Mouse (Mus musculus): ENCODE results near the gene Nxpe4. TPM values are rescaled to one million over a fixed set of nuclear protein-coding genes. Genes with fewer than 3 reads are reported as not detected.
"Not testable (repeated sequence)": the region's sequence is repeated elsewhere in the genome, so short reads cannot be mapped to it uniquely, and the experiment has no call there.

Nxpe4 gene
- polyA plus RNA-seq, 1 experiment from 2014 or later, result 2.8 TPM

- H3K4me1 ChIP-seq (replicated peaks), result no peaks in the 10 kb centered on the region
- no peaks in the 10 kb centered on the region for H3K9me3 ChIP-seq (replicated peaks)
These were observed 251.8 kb downstream of the Nxpe4 start for GRCm38 (mm10) chr9:48413591-48413990.

GRCm38 (mm10) chr9:48417366-48417765, 255.5 kb downstream of the Nxpe4 start:
- WGBS, result 80% methylated on average over 8 of the region's 8 CpGs

More at GRCm38 (mm10) chr9:48413591-48413990, 251.8 kb downstream of the Nxpe4 start:
- Histone ChIP-seq H3K27ac (ENCODE audit: poor library complexity, severe bottlenecking) (no peak overlapping the region), H3K27me3 (replicated peaks) (no peaks in the 10 kb centered on the region), H3K36me3 (no peaks in the 10 kb centered on the region), H3K4me3 (no peak overlapping the region), H3K9ac (no peak overlapping the region), H3K4me2 (no peak overlapping the region)
- WGBS, result 83% methylated on average over 2 of the region's 2 CpGs
- no peak for ATAC-seq (ENCODE audit: insufficient number of reproducible peaks, low FRiP score)

GRCm38 (mm10) chr9:48417994-48418393, 256.2 kb downstream of the Nxpe4 start:
- H3K4me2 ChIP-seq, result no peak overlapping the region
- WGBS, result 71% methylated on average over 3 of the region's 3 CpGs
- H3K4me1 ChIP-seq (replicated peaks), result no peaks in the 10 kb centered on the region
- ATAC-seq (ENCODE audit: insufficient number of reproducible peaks, low FRiP score), result no peak
- H3K9me3 ChIP-seq (replicated peaks), result no peaks in the 10 kb centered on the region
- no peaks in the 10 kb centered on the region for H3K36me3 ChIP-seq
- no peaks in the 10 kb centered on the region for H3K27me3 ChIP-seq (replicated peaks)
- no peak overlapping the region for H3K9ac ChIP-seq
- H3K4me3 ChIP-seq, result no peak overlapping the region
- no peak overlapping the region for H3K27ac ChIP-seq (ENCODE audit: poor library complexity, severe bottlenecking)

More at GRCm38 (mm10) chr9:48417366-48417765, 255.5 kb downstream of the Nxpe4 start:
- not testable (repeated sequence) for H3K9ac ChIP-seq; H3K27me3 ChIP-seq (replicated peaks); H3K4me1 ChIP-seq (replicated peaks); H3K9me3 ChIP-seq (replicated peaks); H3K4me3 ChIP-seq; H3K4me2 ChIP-seq; H3K36me3 ChIP-seq; ATAC-seq (ENCODE audit: insufficient number of reproducible peaks, low FRiP score); H3K27ac ChIP-seq (ENCODE audit: poor library complexity, severe bottlenecking)

GRCm38 (mm10) chr9:48418397-48418796, 256.6 kb downstream of the Nxpe4 start:
- Histone ChIP-seq H3K4me3 (no peak overlapping the region), H3K27me3 (replicated peaks) (no peaks in the 10 kb centered on the region), H3K9ac (no peak overlapping the region), H3K4me1 (replicated peaks) (no peaks in the 10 kb centered on the region), H3K4me2 (no peak overlapping the region), H3K27ac (ENCODE audit: poor library complexity, severe bottlenecking) (no peak overlapping the region), H3K9me3 (replicated peaks) (no peaks in the 10 kb centered on the region), H3K36me3 (no peaks in the 10 kb centered on the region)
- ATAC-seq (ENCODE audit: insufficient number of reproducible peaks, low FRiP score), result no peak
- WGBS, result 74% methylated on average over 2 of the region's 2 CpGs

- Histone ChIP-seq H3K9ac (no peak overlapping the region), H3K9me3 (replicated peaks) (no peaks in the 10 kb centered on the region), H3K4me3 (no peak overlapping the region), H3K36me3 (no peaks in the 10 kb centered on the region), H3K27me3 (replicated peaks) (no peaks in the 10 kb centered on the region), H3K4me2 (no peak overlapping the region), H3K4me1 (replicated peaks) (no peaks in the 10 kb centered on the region), H3K27ac (ENCODE audit: poor library complexity, severe bottlenecking) (no peak overlapping the region)
- no peak for ATAC-seq (ENCODE audit: insufficient number of reproducible peaks, low FRiP score)
- WGBS, result 56% methylated on average over 8 of the region's 8 CpGs
These were observed 257.0 kb downstream of the Nxpe4 start for GRCm38 (mm10) chr9:48418829-48419228.

GRCm38 (mm10) chr9:48420437-48420836, 258.6 kb downstream of the Nxpe4 start:
- Histone ChIP-seq H3K4me2 (no peak overlapping the region), H3K9ac (no peak overlapping the region), H3K4me1 (replicated peaks) (no peaks in the 10 kb centered on the region), H3K36me3 (no peaks in the 10 kb centered on the region), H3K27me3 (replicated peaks) (no peaks in the 10 kb centered on the region), H3K9me3 (replicated peaks) (no peaks in the 10 kb centered on the region), H3K4me3 (no peak overlapping the region), H3K27ac (ENCODE audit: poor library complexity, severe bottlenecking) (no peak overlapping the region)
- ATAC-seq (ENCODE audit: insufficient number of reproducible peaks, low FRiP score), result no peak
- 72% methylated on average over 7 of the region's 7 CpGs for WGBS

GRCm38 (mm10) chr9:48421029-48421428, 259.2 kb downstream of the Nxpe4 start:
- no peaks in the 10 kb centered on the region for H3K9me3 ChIP-seq (replicated peaks)
- no peak for ATAC-seq (ENCODE audit: insufficient number of reproducible peaks, low FRiP score)
- H3K4me1 ChIP-seq (replicated peaks), result no peaks in the 10 kb centered on the region
- H3K9ac ChIP-seq, result no peak overlapping the region
- no peak overlapping the region for H3K4me3 ChIP-seq
- H3K27ac ChIP-seq (ENCODE audit: poor library complexity, severe bottlenecking), result no peak overlapping the region
- no peaks in the 10 kb centered on the region for H3K36me3 ChIP-seq
- no peak overlapping the region for H3K4me2 ChIP-seq
- H3K27me3 ChIP-seq (replicated peaks), result no peaks in the 10 kb centered on the region
- 60% methylated on average over 2 of the region's 2 CpGs for WGBS

- no peak overlapping the region for H3K9ac ChIP-seq
- WGBS, result 72% methylated on average over 2 of the region's 2 CpGs
- no peak overlapping the region for H3K4me3 ChIP-seq
- H3K4me2 ChIP-seq, result no peak overlapping the region
- no peak for ATAC-seq (ENCODE audit: insufficient number of reproducible peaks, low FRiP score)
- H3K36me3 ChIP-seq, result no peaks in the 10 kb centered on the region
- H3K9me3 ChIP-seq (replicated peaks), result no peaks in the 10 kb centered on the region
- H3K27ac ChIP-seq (ENCODE audit: poor library complexity, severe bottlenecking), result no peak overlapping the region
- no peaks in the 10 kb centered on the region for H3K27me3 ChIP-seq (replicated peaks)
- no peaks in the 10 kb centered on the region for H3K4me1 ChIP-seq (replicated peaks)
These were observed 259.7 kb downstream of the Nxpe4 start for GRCm38 (mm10) chr9:48421561-48421960.

- Histone ChIP-seq H3K27ac (ENCODE audit: poor library complexity, severe bottlenecking) (no peak overlapping the region), H3K9ac (no peak overlapping the region)
These were observed 260.6 kb downstream of the Nxpe4 start for GRCm38 (mm10) chr9:48422382-48422781.

GRCm38 (mm10) chr9:48423256-48423655, 261.4 kb downstream of the Nxpe4 start:
- no peaks in the 10 kb centered on the region for H3K27me3 ChIP-seq (replicated peaks)
- no peak overlapping the region for H3K4me3 ChIP-seq
- no peaks in the 10 kb centered on the region for H3K4me1 ChIP-seq (replicated peaks)
- no peak overlapping the region for H3K4me2 ChIP-seq
- no peaks in the 10 kb centered on the region for H3K9me3 ChIP-seq (replicated peaks)
- H3K36me3 ChIP-seq, result no peaks in the 10 kb centered on the region
- WGBS, result 32% methylated on average over 1 of the region's 1 CpGs
- no peak for ATAC-seq (ENCODE audit: insufficient number of reproducible peaks, low FRiP score)
- H3K9ac ChIP-seq, result no peak overlapping the region
- no peak overlapping the region for H3K27ac ChIP-seq (ENCODE audit: poor library complexity, severe bottlenecking)

More at GRCm38 (mm10) chr9:48422382-48422781, 260.6 kb downstream of the Nxpe4 start:
- Histone ChIP-seq H3K4me3 (no peak overlapping the region), H3K9me3 (replicated peaks) (no peaks in the 10 kb centered on the region), H3K4me1 (replicated peaks) (no peaks in the 10 kb centered on the region), H3K27me3 (replicated peaks) (no peaks in the 10 kb centered on the region), H3K36me3 (no peaks in the 10 kb centered on the region), H3K4me2 (no peak overlapping the region)
- 80% methylated on average over 8 of the region's 8 CpGs for WGBS
- ATAC-seq (ENCODE audit: insufficient number of reproducible peaks, low FRiP score), result no peak

GRCm38 (mm10) chr9:48427176-48427575, 265.4 kb downstream of the Nxpe4 start:
- no peaks in the 10 kb centered on the region for H3K9me3 ChIP-seq (replicated peaks)
- H3K9ac ChIP-seq, result no peak overlapping the region
- no peak overlapping the region for H3K4me3 ChIP-seq
- H3K4me1 ChIP-seq (replicated peaks), result no peaks in the 10 kb centered on the region
- H3K27ac ChIP-seq (ENCODE audit: poor library complexity, severe bottlenecking), result no peak overlapping the region
- H3K36me3 ChIP-seq, result no peaks in the 10 kb centered on the region
- H3K27me3 ChIP-seq (replicated peaks), result no peaks in the 10 kb centered on the region
- 77% methylated on average over 7 of the region's 7 CpGs for WGBS
- H3K4me2 ChIP-seq, result no peak overlapping the region
- ATAC-seq (ENCODE audit: insufficient number of reproducible peaks, low FRiP score), result no peak

GRCm38 (mm10) chr9:48432449-48432848, 270.6 kb downstream of the Nxpe4 start:
- 79% methylated on average over 8 of the region's 8 CpGs for WGBS
- H3K9ac ChIP-seq, result no peak overlapping the region
- H3K27me3 ChIP-seq (replicated peaks), result no peaks in the 10 kb centered on the region
- H3K4me1 ChIP-seq (replicated peaks), result no peaks in the 10 kb centered on the region
- no peak overlapping the region for H3K4me3 ChIP-seq
- no peaks in the 10 kb centered on the region for H3K36me3 ChIP-seq
- no peak overlapping the region for H3K4me2 ChIP-seq
- no peak for ATAC-seq (ENCODE audit: insufficient number of reproducible peaks, low FRiP score)
- H3K9me3 ChIP-seq (replicated peaks), result no peaks in the 10 kb centered on the region
- H3K27ac ChIP-seq (ENCODE audit: poor library complexity, severe bottlenecking), result no peak overlapping the region

Measured in heart, embryonic 12.5 days (tissue).